Mouse (Mus musculus): Measurements from ENCODE around the gene Sdr42e1.

The Sdr42e1 gene

GRCm38 (mm10) chr8:117673430-117673830 is at the start of gene Sdr42e1:
Gene Sdr42e1, minus strand, starts transcription at chr8:117673689.
- DNase-seq (ENCODE audit: inconsistent age in 2 of 2, low spot score in 1 of 2): peak; percentile 36 to 81

GRCm38 (mm10) chr8:117718152-117718860 is 44.8 kb upstream of the Sdr42e1 start:
- no peak for DNase-seq (ENCODE audit: inconsistent age in 2 of 2, low spot score in 1 of 2)

DNA sequence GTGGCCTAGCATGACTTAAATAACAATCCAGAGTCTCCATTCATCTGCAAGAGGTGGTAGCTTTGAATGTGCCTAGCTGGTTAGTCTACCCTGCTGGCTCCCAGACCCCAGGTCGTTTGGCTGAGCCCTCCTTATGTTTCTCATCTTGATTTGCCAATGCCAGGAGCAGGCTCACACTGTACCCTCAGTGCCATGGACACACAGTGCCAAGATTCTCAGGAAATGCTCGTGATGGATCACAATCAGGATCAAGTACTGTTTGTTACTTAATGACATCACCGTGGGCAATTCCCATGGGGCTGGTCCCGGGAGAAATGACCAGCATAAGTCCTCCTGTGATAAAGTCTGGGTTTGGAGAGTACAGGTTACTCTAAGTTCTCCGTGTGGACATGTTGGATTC is 42.4 kb upstream of the Sdr42e1 start:
- no peak for DNase-seq (ENCODE audit: inconsistent age in 2 of 2, low spot score in 1 of 2)

- peak in 1 of 2 experiments; percentile 34 for DNase-seq (ENCODE audit: inconsistent age in 2 of 2, low spot score in 1 of 2)
Measured at GRCm38 (mm10) chr8:117714604-117715003, 41.1 kb upstream of the Sdr42e1 start.

DNA sequence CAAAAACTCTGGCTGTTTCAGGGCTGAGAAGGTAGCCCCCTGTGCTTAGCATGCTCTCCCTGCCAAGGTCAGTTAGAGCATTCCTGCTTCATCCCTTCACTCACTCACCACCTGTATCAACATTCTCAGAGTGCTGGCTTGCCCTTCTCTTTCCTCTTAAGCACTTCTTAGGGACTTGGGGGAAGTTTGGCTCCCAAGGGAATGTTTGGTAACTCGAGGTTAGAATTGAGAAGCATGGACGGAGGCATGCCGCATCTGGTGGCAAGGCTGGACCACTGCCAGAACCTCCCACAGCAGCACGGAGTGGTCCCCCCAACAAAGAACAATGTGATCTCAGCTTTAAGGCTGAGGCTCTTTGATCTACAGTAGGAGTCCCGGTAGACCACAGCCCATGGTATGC is 38.7 kb upstream of the Sdr42e1 start:
- no peak for DNase-seq (ENCODE audit: inconsistent age in 2 of 2, low spot score in 1 of 2)

- no peak for DNase-seq (ENCODE audit: inconsistent age in 2 of 2, low spot score in 1 of 2)
Measured at GRCm38 (mm10) chr8:117706141-117706540, 32.7 kb upstream of the Sdr42e1 start.

DNA sequence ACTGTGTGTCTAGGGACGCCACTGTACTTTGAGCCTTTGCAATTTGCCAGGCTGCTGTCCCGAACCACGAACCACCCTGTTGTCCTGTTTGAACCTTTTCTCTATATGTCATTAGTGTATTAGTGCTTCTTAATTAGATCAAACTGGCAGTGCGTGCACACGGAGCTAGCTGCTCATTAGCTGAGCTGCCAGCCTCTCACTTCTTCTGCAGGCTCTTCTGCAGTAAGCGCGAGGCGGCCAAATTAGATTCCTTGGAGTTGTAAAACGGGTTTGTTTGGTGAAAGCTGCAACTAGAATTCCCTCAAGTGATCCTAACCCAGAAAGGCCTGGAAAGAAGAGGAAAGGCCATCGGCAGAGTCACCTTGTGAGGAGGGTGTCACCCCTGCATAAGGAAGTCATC is 29.2 kb upstream of the Sdr42e1 start:
- DNase-seq (ENCODE audit: inconsistent age in 2 of 2, low spot score in 1 of 2): no peak

DNA sequence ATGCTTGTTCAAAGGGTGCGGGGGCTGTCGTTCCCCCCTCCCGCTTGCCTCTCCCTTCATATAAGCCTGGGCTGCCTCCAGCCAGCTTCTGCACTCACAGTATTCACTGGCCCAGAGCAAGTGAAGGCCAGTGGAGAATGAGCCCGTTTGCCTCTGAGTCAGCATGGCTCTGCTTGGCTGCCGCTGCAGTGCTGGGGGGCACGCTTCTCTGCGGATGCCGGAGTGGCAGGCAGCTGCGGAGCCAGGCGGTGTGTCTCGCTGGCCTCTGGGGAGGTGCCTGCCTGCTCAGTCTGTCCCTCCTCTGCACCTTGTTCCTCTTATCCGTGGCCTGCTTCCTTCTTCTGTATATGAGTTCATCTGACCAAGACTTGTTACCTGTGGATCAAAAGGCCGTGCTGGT is 28.4 kb upstream of the Sdr42e1 start, which contains the start of gene Hsd17b2:
Gene Hsd17b2, plus strand, starts transcription at position 46 of the 400 bp plus-strand sequence.
- peak in 1 of 2 experiments; percentile 3 for DNase-seq (ENCODE audit: inconsistent age in 2 of 2, low spot score in 1 of 2)

- DNase-seq (ENCODE audit: inconsistent age in 2 of 2, low spot score in 1 of 2): no peak
Measured at GRCm38 (mm10) chr8:117701246-117701645, 27.8 kb upstream of the Sdr42e1 start.

DNA sequence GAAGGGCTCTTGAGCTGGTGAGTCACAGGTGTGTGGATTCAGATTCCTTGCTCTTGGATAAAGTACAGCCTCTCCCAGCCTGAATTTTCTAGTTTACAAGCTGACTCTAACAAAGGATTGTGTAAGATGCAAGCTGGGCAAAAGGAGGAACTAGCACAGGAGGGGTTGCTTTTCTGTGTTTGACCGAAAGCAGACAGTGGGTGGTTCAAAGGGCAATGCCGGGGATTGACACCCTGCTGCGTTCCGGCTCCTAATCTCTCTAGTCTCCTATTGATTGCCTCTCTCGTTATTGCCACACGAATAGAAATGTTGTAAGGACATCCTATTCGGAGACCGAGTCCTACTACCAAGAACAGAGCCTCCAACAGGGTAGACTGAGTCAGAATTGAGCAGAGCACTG is 27.2 kb upstream of the Sdr42e1 start:
- no peak for DNase-seq (ENCODE audit: inconsistent age in 2 of 2, low spot score in 1 of 2)

- peak; percentile 10 to 58 for DNase-seq (ENCODE audit: inconsistent age in 2 of 2, low spot score in 1 of 2)
Measured at GRCm38 (mm10) chr8:117697248-117697647, 23.8 kb upstream of the Sdr42e1 start.

GRCm38 (mm10) chr8:117695636-117696035 is 22.1 kb upstream of the Sdr42e1 start:
- DNase-seq (ENCODE audit: inconsistent age in 2 of 2, low spot score in 1 of 2): no peak

DNA sequence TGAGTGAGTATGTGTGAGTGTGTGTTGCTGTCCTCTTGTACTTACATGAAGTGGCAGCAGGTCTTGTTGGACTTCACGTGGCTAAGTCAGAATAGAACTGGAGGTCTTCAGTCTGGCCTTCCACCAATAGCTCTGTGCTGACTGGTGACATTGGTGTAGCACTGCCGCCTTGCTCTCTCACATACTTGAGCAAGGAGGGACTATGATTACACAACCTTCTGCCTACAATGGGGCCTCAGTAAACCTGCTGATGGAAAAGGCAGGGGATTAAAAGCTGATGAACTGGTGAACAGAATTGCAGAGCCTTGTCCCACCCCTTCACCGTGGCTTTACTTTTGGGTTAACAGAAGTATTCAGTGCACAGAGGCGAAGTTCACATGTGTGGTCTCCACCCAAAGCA is 18.6 kb upstream of the Sdr42e1 start:
- DNase-seq (ENCODE audit: inconsistent age in 2 of 2, low spot score in 1 of 2): no peak

- no peak for DNase-seq (ENCODE audit: inconsistent age in 2 of 2, low spot score in 1 of 2)
Measured at GRCm38 (mm10) chr8:117687890-117688289, 14.4 kb upstream of the Sdr42e1 start.

- no peak for DNase-seq (ENCODE audit: inconsistent age in 2 of 2, low spot score in 1 of 2)
Measured at GRCm38 (mm10) chr8:117684504-117684903, 11.0 kb upstream of the Sdr42e1 start.

GRCm38 (mm10) chr8:117683925-117684472 is 10.5 kb upstream of the Sdr42e1 start:
- DNase-seq (ENCODE audit: inconsistent age in 2 of 2, low spot score in 1 of 2): no peak

DNA sequence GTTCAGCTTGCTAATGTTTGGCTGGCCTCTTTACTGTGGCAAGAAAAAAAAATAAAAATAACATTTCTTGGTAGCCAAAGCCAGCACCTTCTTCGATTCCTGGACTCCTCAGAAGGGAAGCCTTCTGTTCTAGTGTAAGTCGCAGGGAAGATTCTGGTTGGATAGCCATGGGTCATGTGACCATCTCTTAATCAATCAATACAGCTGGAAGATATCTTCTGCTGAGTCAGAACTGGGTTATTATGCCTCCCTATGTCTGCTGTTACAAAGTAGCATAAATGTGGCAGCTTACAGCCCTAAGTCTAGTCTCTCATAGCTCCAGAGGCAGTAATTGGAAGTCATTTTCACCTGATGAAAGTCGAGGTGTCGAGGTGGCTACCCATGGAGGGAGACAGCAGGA is 5.2 kb upstream of the Sdr42e1 start:
- no peak for DNase-seq (ENCODE audit: inconsistent age in 2 of 2, low spot score in 1 of 2)

GRCm38 (mm10) chr8:117677011-117677410 is 3.5 kb upstream of the Sdr42e1 start:
- no peak for DNase-seq (ENCODE audit: inconsistent age in 2 of 2, low spot score in 1 of 2)

- no peak for DNase-seq (ENCODE audit: inconsistent age in 2 of 2, low spot score in 1 of 2)
Measured at GRCm38 (mm10) chr8:117676460-117676859, 3.0 kb upstream of the Sdr42e1 start.

DNA sequence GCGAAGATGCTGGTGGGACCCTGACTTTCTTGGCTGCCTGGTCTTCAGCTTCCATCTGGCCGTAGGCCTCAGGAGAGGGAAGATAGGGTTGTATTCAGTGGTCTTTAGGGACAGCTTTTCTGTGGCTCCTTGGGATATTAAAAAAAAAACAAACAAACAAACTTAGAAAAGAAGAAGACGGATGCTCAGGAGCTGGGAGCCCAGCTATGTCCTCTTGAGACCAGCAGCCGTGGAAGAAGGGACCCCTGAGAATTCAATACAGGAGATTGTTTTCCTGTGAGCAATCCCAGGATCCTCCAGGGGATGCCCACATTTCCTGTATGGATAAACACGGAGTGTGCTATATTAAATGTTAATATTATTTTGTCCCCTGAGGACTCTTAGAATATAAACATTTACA is 1.7 kb upstream of the Sdr42e1 start:
- no peak for DNase-seq (ENCODE audit: inconsistent age in 2 of 2, low spot score in 1 of 2)

- no peak for DNase-seq (ENCODE audit: inconsistent age in 2 of 2, low spot score in 1 of 2)
Measured at GRCm38 (mm10) chr8:117672558-117672957, 931 bp downstream of the Sdr42e1 start.

GRCm38 (mm10) chr8:117670461-117670860 is 3.0 kb downstream of the Sdr42e1 start:
- DNase-seq (ENCODE audit: inconsistent age in 2 of 2, low spot score in 1 of 2): no peak

Data from adrenal gland, adult (tissue).